Mouse (Mus musculus) CH12.LX (cell line): ENCODE results near the gene Rimkla. TPM values are rescaled to one million over a fixed set of nuclear protein-coding genes. Genes with fewer than 3 reads are reported as not detected.

Experiments used
- DNase-seq: peaks from one replicate; pipeline ENCODE4 v3.0.0-alpha.2; 2013; ENCODE audit errors: extremely low read depth
- H3K27ac ChIP-seq: 2 replicates; pipeline ENCODE4 v1.5.1; 2012; ENCODE audit warnings: low read depth, mild to moderate bottlenecking, control low read depth, moderate library complexity; ENCODE audit not compliant: insufficient read depth
- H3K27me3 ChIP-seq: replicated peaks from 2 replicates; pipeline ENCODE3; 2012; ENCODE audit warnings: inconsistent platforms
- H3K36me3 ChIP-seq, 2 experiments: replicated peaks in 1 of 2; 2 replicates each; pipeline versions ENCODE3 to v1.6.1; 2012; ENCODE audit warnings: inconsistent platforms in 1 of 2, low read length in 1 of 2, mild to moderate bottlenecking in 1 of 2, mixed read lengths in 1 of 2, moderate library complexity in 1 of 2; ENCODE audit not compliant: control insufficient read depth in 1 of 2, insufficient read depth in 1 of 2
- H3K4me1 ChIP-seq, 2 experiments: 2 replicates each; pipeline ENCODE4 v1.6.1; 2012; ENCODE audit warnings: inconsistent platforms in 1 of 2, moderate library complexity in 1 of 2; ENCODE audit not compliant: insufficient read depth in 2 of 2, control insufficient read depth in 1 of 2
- H3K4me2 ChIP-seq: 2 replicates; pipeline ENCODE4 v1.6.1; 2012; ENCODE audit warnings: low read depth, mild to moderate bottlenecking, control low read depth; ENCODE audit not compliant: poor library complexity, insufficient read depth, severe bottlenecking
- H3K4me3 ChIP-seq, 3 experiments: fragments of 150-350 bp in 1 of 3; sonication (generic) in 1 of 3; replicated peaks in 1 of 3; 2 replicates each; pipeline versions ENCODE3 to v1.5.1; 2011 to 2012; ENCODE audit warnings: low read depth in 2 of 3, low read length in 2 of 3, mild to moderate bottlenecking in 2 of 3, moderate library complexity in 2 of 3, control low read depth in 1 of 3, improper control_type of control experiment in 1 of 3, inconsistent platforms in 1 of 3, mixed read lengths in 1 of 3; ENCODE audit not compliant: poor library complexity in 1 of 3
- H3K79me2 ChIP-seq: replicated peaks from 2 replicates; pipeline ENCODE4 v1.6.1; 2012; ENCODE audit warnings: mild to moderate bottlenecking, moderate library complexity; ENCODE audit not compliant: control insufficient read depth, poor library complexity, insufficient read depth, severe bottlenecking; ENCODE audit errors: extremely low read depth
- H3K9ac ChIP-seq: 2 replicates; pipeline ENCODE4 v1.6.1; 2012; ENCODE audit warnings: low read depth, mild to moderate bottlenecking, control low read depth, moderate library complexity; ENCODE audit not compliant: insufficient read depth
- H3K9me3 ChIP-seq: replicated peaks from 2 replicates; pipeline ENCODE3; 2012; ENCODE audit warnings: low read length, inconsistent platforms, mixed read lengths
- BHLHE40 ChIP-seq: IDR thresholded peaks from 2 replicates; pipeline ENCODE4 v1.6.1; 2011; ENCODE audit warnings: mild to moderate bottlenecking, low read depth, low read length, improper control_type of control experiment
- CHD1 ChIP-seq: IDR thresholded peaks from 2 replicates; pipeline ENCODE4 v1.6.1; 2012; ENCODE audit warnings: low read depth, low read length, improper control_type of control experiment, inconsistent platforms
- CHD2 ChIP-seq: IDR thresholded peaks from 2 replicates; pipeline ENCODE4 v1.6.1; 2011; ENCODE audit warnings: low read length, improper control_type of control experiment
- CTCF ChIP-seq, 2 experiments: IDR thresholded peaks in 1 of 2; conservative IDR thresholded peaks in 1 of 2; 2 replicates each; pipeline ENCODE4 v1.5.1; 2011 to 2012; ENCODE audit warnings: low read depth in 2 of 2, low read length in 2 of 2, improper control_type of control experiment in 1 of 2, inconsistent platforms in 1 of 2, mild to moderate bottlenecking in 1 of 2, moderate library complexity in 1 of 2
- E2F4 ChIP-seq: IDR thresholded peaks from 2 replicates; pipeline ENCODE4 v1.6.1; 2011; ENCODE audit warnings: low read depth, low read length, improper control_type of control experiment; ENCODE audit not compliant: insufficient replicate concordance
- ELF1 ChIP-seq: IDR thresholded peaks from 2 replicates; pipeline ENCODE4 v1.6.1; 2014; ENCODE audit warnings: low read depth, mild to moderate bottlenecking, inconsistent platforms, low read length, improper control_type of control experiment
- EP300 ChIP-seq: IDR thresholded peaks from 2 replicates; pipeline ENCODE4 v1.6.1; 2011; ENCODE audit warnings: low read length, improper control_type of control experiment
- ETS1 ChIP-seq: conservative IDR thresholded peaks from 2 replicates; pipeline ENCODE4 v1.6.1; 2012; ENCODE audit warnings: low read depth, mild to moderate bottlenecking, inconsistent platforms, low read length, improper control_type of control experiment, moderate library complexity
- GABPA ChIP-seq: IDR thresholded peaks from 2 replicates; pipeline ENCODE4 v1.6.1; 2012; ENCODE audit warnings: low read depth, low read length, improper control_type of control experiment, inconsistent platforms; ENCODE audit not compliant: insufficient replicate concordance
- IRF4 ChIP-seq: IDR thresholded peaks from 2 replicates; pipeline ENCODE4 v1.6.1; 2014; ENCODE audit warnings: low read depth, mild to moderate bottlenecking, inconsistent platforms, low read length, improper control_type of control experiment
- JUND ChIP-seq: conservative IDR thresholded peaks from 2 replicates; pipeline ENCODE4 v1.6.1; 2011; ENCODE audit warnings: low read depth, low read length, improper control_type of control experiment
- KAT2A ChIP-seq: IDR thresholded peaks from 2 replicates; pipeline ENCODE4 v1.6.1; 2012; ENCODE audit warnings: low read length, improper control_type of control experiment, inconsistent platforms; ENCODE audit not compliant: insufficient replicate concordance
- MAFK ChIP-seq: IDR thresholded peaks from 2 replicates; pipeline ENCODE4 v1.6.1; 2011; ENCODE audit warnings: low read length, improper control_type of control experiment; ENCODE audit not compliant: insufficient replicate concordance
- MAX ChIP-seq: IDR thresholded peaks from 2 replicates; pipeline ENCODE4 v1.6.1; 2011; ENCODE audit warnings: low read length, improper control_type of control experiment
- MAZ ChIP-seq: IDR thresholded peaks from 2 replicates; pipeline ENCODE4 v1.6.1; 2012; ENCODE audit warnings: low read depth, mild to moderate bottlenecking, inconsistent platforms, low read length, improper control_type of control experiment, moderate library complexity
- MEF2A ChIP-seq: IDR thresholded peaks from 2 replicates; pipeline ENCODE4 v1.6.1; 2014; ENCODE audit warnings: low read depth, mild to moderate bottlenecking, inconsistent platforms, low read length, improper control_type of control experiment, borderline replicate concordance
- MYC ChIP-seq: IDR thresholded peaks from 2 replicates; pipeline ENCODE4 v1.6.1; 2011; ENCODE audit warnings: low read depth, mild to moderate bottlenecking, improper control_type of control experiment, low read length
- NELFE ChIP-seq: IDR thresholded peaks from 2 replicates; pipeline ENCODE4 v1.6.1; 2011; ENCODE audit warnings: low read depth, low read length, improper control_type of control experiment
- NRF1 ChIP-seq: IDR thresholded peaks from 2 replicates; pipeline ENCODE4 v1.6.1; 2014; ENCODE audit warnings: low read depth, mild to moderate bottlenecking, inconsistent platforms, low read length, improper control_type of control experiment, moderate library complexity
- POLR2A ChIP-seq: IDR thresholded peaks from 2 replicates; pipeline ENCODE4 v1.6.1; 2011; ENCODE audit warnings: low read depth, mild to moderate bottlenecking, improper control_type of control experiment, low read length
- RAD21 ChIP-seq: IDR thresholded peaks from 2 replicates; pipeline ENCODE4 v1.6.1; 2011; ENCODE audit warnings: low read depth, mild to moderate bottlenecking, low read length, improper control_type of control experiment, moderate library complexity
- SIN3A ChIP-seq: IDR thresholded peaks from 2 replicates; pipeline ENCODE4 v1.6.1; 2012; ENCODE audit warnings: low read length, improper control_type of control experiment, inconsistent platforms
- SMC3 ChIP-seq: IDR thresholded peaks from 2 replicates; pipeline ENCODE4 v1.6.1; 2011; ENCODE audit warnings: low read depth, low read length, improper control_type of control experiment
- TCF12 ChIP-seq: IDR thresholded peaks from 2 replicates; pipeline ENCODE4 v1.6.1; 2014; ENCODE audit warnings: low read depth, mild to moderate bottlenecking, inconsistent platforms, low read length, improper control_type of control experiment
- UBTF ChIP-seq: IDR thresholded peaks from 2 replicates; pipeline ENCODE4 v1.6.1; 2012; ENCODE audit warnings: low read depth, mild to moderate bottlenecking, inconsistent platforms, low read length, improper control_type of control experiment, moderate library complexity
- USF1 ChIP-seq: IDR thresholded peaks from 2 replicates; pipeline ENCODE4 v1.6.1; 2014; ENCODE audit warnings: low read depth, mild to moderate bottlenecking, inconsistent platforms, low read length, improper control_type of control experiment
- USF2 ChIP-seq: conservative IDR thresholded peaks from 2 replicates; pipeline ENCODE4 v1.6.1; 2011; ENCODE audit warnings: low read depth, low read length, improper control_type of control experiment
- ZKSCAN1 ChIP-seq: IDR thresholded peaks from 2 replicates; pipeline ENCODE4 v1.6.1; 2012; ENCODE audit warnings: low read depth, inconsistent platforms, low read length, improper control_type of control experiment, borderline replicate concordance
- ZMIZ1 ChIP-seq: IDR thresholded peaks from 2 replicates; pipeline ENCODE4 v1.6.1; 2012; ENCODE audit warnings: low read depth, mild to moderate bottlenecking, inconsistent platforms, low read length, improper control_type of control experiment
- dilution Hi-C: fragments of 300-500 bp; cut with MboI; formaldehyde crosslinking; loops from 2 replicates; pipeline ENCODE4 v1.14.3; 2020; ENCODE audit warnings: low sequenced_read_pairs; ENCODE audit not compliant: extremely low pct_unique_long_range_greater_than_20kb, extremely low pct_ligation_motif_present
- in situ Hi-C: fragments of 300-500 bp; cut with MboI; formaldehyde crosslinking; loops from 3 replicates; pipeline ENCODE4 v1.14.3; 2019; ENCODE audit warnings: low sequenced_read_pairs, low pct_ligation_motif_present, low pct_unique_long_range_greater_than_20kb, mixed read lengths
- polyA plus RNA-seq: library from polyadenylated mRNA; unstranded; fragments of >175 nt; gene quantifications from 2 replicates; pipeline ENCODE4 v1.2.1, GENCODE M21; 2012; ENCODE audit warnings: low read depth; ENCODE audit not compliant: insufficient read length
- total RNA-seq, 2 experiments: library from RNA; depleted of rRNA; stranded (reverse); fragments of 300-350 nt in 1 of 2; fragments of >200 nt in 1 of 2; gene quantifications; 2 replicates each; pipeline ENCODE4 v1.2.3; 2012 to 2014

Gene Rimkla
- total and polyA plus RNA-seq, 3 experiments = 0.48 to 0.84 (median 0.59) TPM

GRCm38 (mm10) chr4:119425077-119425476 is 67.4 kb downstream of the Rimkla start:
- Histone ChIP-seq H3K4me1 (peaks cover 4 to 21% of the 10 kb centered on the region in 2 experiments), H3K9me3 (no peaks in the 10 kb centered on the region), H3K27ac (no peak overlapping the region), H3K4me2 (no peak overlapping the region), H3K36me3 (peaks cover 0 to 5% of the 10 kb centered on the region in 2 experiments), H3K79me2 (no peaks in the 10 kb centered on the region), H3K4me3 (no peak overlapping the region), H3K9ac (no peak overlapping the region), H3K27me3 (no peaks in the 10 kb centered on the region)
- TF ChIP-seq ZMIZ1 = no peak
- TF ChIP-seq USF1 = no peak
- no peak for TF ChIP-seq SMC3
- no peak for TF ChIP-seq GABPA
- TF ChIP-seq CTCF (conservative IDR thresholded peaks at IDR 0.05 in 1 of 2, IDR thresholded peaks at IDR 0.05 in 1 of 2; ENCODE audit: low read depth in 2 of 2, low read length in 2 of 2) = no peak
- no peak for TF ChIP-seq MAFK
- no peak for TF ChIP-seq KAT2A
- TF ChIP-seq NRF1 = no peak
- no peak for TF ChIP-seq JUND
- TF ChIP-seq EP300 = no peak
- TF ChIP-seq TCF12 = no peak
- TF ChIP-seq ZKSCAN1 = no peak
- no peak for TF ChIP-seq UBTF
- in situ Hi-C loops = loop anchor here (10.0 kb wide), 1 partner anchor 240 kb away; no protein-coding TSS in a partner anchor
- dilution Hi-C loops = no loop called here
- no peak for DNase-seq

- Histone ChIP-seq H3K79me2 (no peaks in the 10 kb centered on the region), H3K4me2 (peak within 1 kb of the TSS; percentile 81), H3K27ac (peak within 1 kb of the TSS; percentile 46; the same call in 1 of the 2 replicates), H3K9me3 (no peaks in the 10 kb centered on the region), H3K27me3 (no peaks in the 10 kb centered on the region), H3K4me1 (peaks cover 3 to 21% of the 10 kb centered on the region in 2 experiments; a peak in 3 of 4 replicates), H3K9ac (peak within 1 kb of the TSS; percentile 82), H3K4me3 (peak within 1 kb of the TSS; percentile 74 to 85 (median 82)), H3K36me3 (peaks cover 0 to 16% of the 10 kb centered on the region in 2 experiments)
- DNase-seq = peak; percentile 84
- in situ Hi-C loops = loop anchor here (10.0 kb wide), 1 partner anchor 242 kb away; no protein-coding TSS in a partner anchor
- dilution Hi-C loops = no loop called here
- TF ChIP-seq MAZ = peak; percentile 28; the same call in 1 of the 2 replicates
- peak; percentile 94 for TF ChIP-seq USF1
- TF ChIP-seq NELFE = peak; percentile 67
- no peak for TF ChIP-seq E2F4
- peak; percentile 27; the same call in 1 of the 2 replicates for TF ChIP-seq MEF2A
- TF ChIP-seq ETS1 = peak; percentile 40; the same call in 1 of the 2 replicates
- no peak for TF ChIP-seq MAFK
- no peak for TF ChIP-seq ZKSCAN1
- no peak for TF ChIP-seq RAD21
- TF ChIP-seq CHD2 = peak; percentile 54; the same call in 1 of the 2 replicates
- peak; percentile 89 for TF ChIP-seq USF2
- TF ChIP-seq ZMIZ1 = peak; percentile 66; the same call in 1 of the 2 replicates
- peak; percentile 51 for TF ChIP-seq MAX
- TF ChIP-seq POLR2A = peak; percentile 86
- TF ChIP-seq GABPA = no peak
- no peak for TF ChIP-seq KAT2A
- TF ChIP-seq IRF4 = peak; percentile 25; the same call in 1 of the 2 replicates
- no peak for TF ChIP-seq JUND
- no peak for TF ChIP-seq SMC3
- 0 out of 2 replicates have a peak, but pooled peaks have one; percentile 35 for TF ChIP-seq CHD1
- TF ChIP-seq BHLHE40 = peak; percentile 98
- peak; percentile 65; the same call in 1 of the 2 replicates for TF ChIP-seq MYC
- peak; percentile 90 for TF ChIP-seq ELF1
- TF ChIP-seq SIN3A = peak; percentile 74
- TF ChIP-seq CTCF (conservative IDR thresholded peaks at IDR 0.05 in 1 of 2, IDR thresholded peaks at IDR 0.05 in 1 of 2; ENCODE audit: low read depth in 2 of 2, low read length in 2 of 2) = no peak
- peak; percentile 83 for TF ChIP-seq TCF12
Observed at GRCm38 (mm10) chr4:119422294-119422964, 70.0 kb downstream of the Rimkla start, which contains the start of the genes Ppcs and Zmynd12. Gene Ppcs, minus strand, starts transcription at chr4:119422420. Gene Zmynd12, plus strand, starts transcription at chr4:119422814.
